8 mouse cellular contexts compared by ENCODE assay signal in genomic region chr10:84480667-84481326, GRCm38 (mm10). TPM values are rescaled to one million over a fixed set of nuclear protein-coding genes. Genes with fewer than 3 reads are reported as not detected.
A peak's percentile ranks its signal among the peaks of the same experiment; 100 is the strongest.
DNase-seq lines count a peak whose midpoint lies in the region; ATAC-seq and TF ChIP-seq lines count a peak whose summit lies in the region.

No protein-coding gene starts in this region.

- no peak for DNase-seq in cerebellum, adult 11 months
- DNase-seq in adrenal gland, postnatal 10 days, result peak; percentile 62
- DNase-seq in heart, adult 11 months, result peak; percentile 95
- DNase-seq in kidney, postnatal 36 days, result peak; percentile 51 to 62
- DNase-seq in layer of hippocampus, postnatal 14 days (ENCODE audit: low spot score in 2 of 2), result no peak
- no peak for DNase-seq in urinary bladder, postnatal 10 days (ENCODE audit: low spot score)
- DNase-seq in thymus, adult 2 months, result no peak

- H3K27ac ChIP-seq in thymus, adult 2 months (ENCODE audit: control insufficient read depth, insufficient read depth, low read length), result no peak overlapping the region

- no peak for TF ChIP-seq POLR2A in thymus, adult 2 months (IDR thresholded peaks at IDR 0.05; ENCODE audit: control insufficient read depth, extremely low read depth, insufficient read depth, low read length, poor library complexity)

- H3K4me1 ChIP-seq in thymus, adult 2 months (replicated peaks; ENCODE audit: control insufficient read depth, insufficient read depth, low read length), result no peaks in the 10 kb centered on the region

- 76% methylated on average over 8 of the region's 8 CpGs for WGBS in thymus, adult 2 months

- no peak for TF ChIP-seq CTCF in thymus, adult 2 months (IDR thresholded peaks at IDR 0.05; ENCODE audit: borderline replicate concordance, control insufficient read depth, extremely low read depth, insufficient read depth, low read length, poor library complexity)

- H3K36me3 ChIP-seq in thymus, adult 2 months (ENCODE audit: control insufficient read depth, insufficient read depth, low read length), result no peaks in the 10 kb centered on the region

- H3K4me3 ChIP-seq in thymus, adult 2 months (ENCODE audit: control insufficient read depth, insufficient read depth, low read length), result no peak overlapping the region

- no peaks in the 10 kb centered on the region for H3K27me3 ChIP-seq in thymus, adult 2 months (ENCODE audit: control insufficient read depth, insufficient read depth, low read length)

- ATAC-seq in cerebellum, adult (ENCODE audit: insufficient number of reproducible peaks, low FRiP score, low TSS enrichment), result peak; percentile 49; the same call in 1 of the 2 replicates

RNA-seq across cellular contexts. Expression of gene Nuak1, which starts 40.4 kb away (rescaled TPM):
- total RNA-seq in adrenal gland, postnatal 10 days (2021), result 10 to 100 TPM in 1 of 2 experiments, 1 to 10 TPM in 1; 8.8 to 10.9 TPM
- 10 to 100 TPM; 47.6 to 50.2 TPM for total RNA-seq in layer of hippocampus, postnatal 14 days (2021)
- 5.3 and 5.7 TPM in 2 replicates for polyA plus RNA-seq in thymus, adult 2 months (2012; rRNA removed)

RNA-seq across cellular contexts. Expression of gene Ckap4, which starts 53.1 kb away (rescaled TPM):
- total RNA-seq in adrenal gland, postnatal 10 days (2021), result 10 to 100 TPM; 62.1 to 65.7 TPM
- 10 to 100 TPM; 25.3 to 26.8 TPM for total RNA-seq in layer of hippocampus, postnatal 14 days (2021)
- polyA plus RNA-seq in thymus, adult 2 months (2012; rRNA removed), result 8.0 and 8.2 TPM in 2 replicates

Comparison
In these comparisons a context has a peak if more than half of its experiments do, and no peak if none do; other contexts are left out.
1. DNase-seq: peak in adrenal gland, postnatal 10 days (single experiment), heart, adult 11 months (single experiment) and kidney, postnatal 36 days (2 of 2); none in cerebellum, adult 11 months (single experiment), layer of hippocampus, postnatal 14 days (0 of 2), urinary bladder, postnatal 10 days (single experiment) and thymus, adult 2 months (single experiment).
2. RNA of gene Nuak1, which starts 40.4 kb away (total RNA-seq): 47.6 to 50.2 TPM in layer of hippocampus, postnatal 14 days; 8.8 to 10.9 TPM in adrenal gland, postnatal 10 days; every median in the first group is over 4 times any median in the second.